Mouse (Mus musculus): ENCODE measurements around the gene Myl6.

Gene Myl6

DNA sequence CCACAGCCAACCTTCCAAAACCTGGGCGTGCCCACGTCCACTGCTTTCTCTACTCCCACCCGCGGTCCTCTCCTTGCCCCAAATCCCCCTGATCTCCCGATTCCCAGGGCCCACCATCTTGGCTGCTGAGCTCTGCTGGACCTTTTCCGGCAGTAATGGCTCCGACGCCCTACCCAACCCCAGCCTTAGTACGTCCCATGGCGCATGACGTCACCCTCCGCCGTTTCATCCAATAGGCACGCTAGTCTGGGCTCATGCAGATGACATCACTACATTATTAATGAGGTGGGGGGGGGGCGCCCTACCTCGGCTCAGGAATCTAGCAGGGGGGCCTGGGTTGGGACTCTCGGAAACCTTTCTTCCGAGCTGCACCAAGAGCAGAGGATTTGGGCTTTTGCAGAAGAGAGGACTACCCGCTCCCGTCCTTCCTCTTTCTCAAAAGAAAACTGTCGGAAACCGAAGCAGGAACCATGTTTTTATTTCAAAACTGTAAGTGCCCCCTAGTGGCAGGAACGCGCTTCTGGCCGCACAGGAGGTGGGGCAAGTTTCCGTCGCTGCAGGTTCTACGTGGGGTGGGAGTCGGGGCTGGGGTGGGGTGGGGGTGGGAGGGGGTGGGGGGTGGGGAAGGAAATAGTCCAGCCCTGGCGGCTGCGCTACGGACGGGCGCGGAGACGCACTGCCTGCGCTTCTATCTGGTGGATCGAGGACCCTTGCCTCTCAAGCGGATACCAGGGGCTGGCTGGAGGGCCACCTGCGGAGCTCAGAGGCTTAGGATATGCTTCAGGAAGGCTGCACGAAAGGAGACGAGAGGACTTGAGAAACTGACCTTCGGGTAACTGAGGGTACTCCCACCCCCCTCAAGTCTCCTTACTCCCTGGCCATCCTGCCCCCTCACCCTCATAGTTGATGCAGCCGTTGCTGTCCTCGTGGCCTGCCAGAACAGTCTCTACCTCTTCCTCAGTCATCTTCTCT is at the start of gene Myl6:
TSS of gene Myl6 (minus strand) at position 451 of the 972 bp plus-strand sequence.
- peak; percentile 96 for DNase-seq (ENCODE audit: extremely low spot score, low read depth, low spot score)

DNA sequence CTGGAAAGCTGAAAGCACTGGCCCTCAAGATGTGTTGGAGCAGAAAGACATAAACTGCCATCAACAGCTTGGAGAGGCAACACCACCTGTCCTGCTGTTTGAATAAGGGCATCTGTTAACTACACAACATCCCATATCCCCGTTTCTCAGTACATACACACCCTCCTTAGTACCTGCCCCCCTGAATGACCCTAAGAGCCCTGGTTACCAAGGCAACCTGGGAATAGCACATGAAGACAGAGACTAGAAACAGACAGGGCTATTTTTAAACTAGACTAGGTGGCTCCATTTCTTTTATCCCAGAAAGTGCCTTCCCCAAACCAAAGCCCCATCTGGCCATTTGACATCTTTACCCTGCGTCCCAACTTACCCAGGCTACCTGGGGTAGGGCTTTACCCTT is 49.2 kb upstream of the Myl6 start:
- DNase-seq (ENCODE audit: extremely low spot score, low read depth, low spot score) = no peak

DNA sequence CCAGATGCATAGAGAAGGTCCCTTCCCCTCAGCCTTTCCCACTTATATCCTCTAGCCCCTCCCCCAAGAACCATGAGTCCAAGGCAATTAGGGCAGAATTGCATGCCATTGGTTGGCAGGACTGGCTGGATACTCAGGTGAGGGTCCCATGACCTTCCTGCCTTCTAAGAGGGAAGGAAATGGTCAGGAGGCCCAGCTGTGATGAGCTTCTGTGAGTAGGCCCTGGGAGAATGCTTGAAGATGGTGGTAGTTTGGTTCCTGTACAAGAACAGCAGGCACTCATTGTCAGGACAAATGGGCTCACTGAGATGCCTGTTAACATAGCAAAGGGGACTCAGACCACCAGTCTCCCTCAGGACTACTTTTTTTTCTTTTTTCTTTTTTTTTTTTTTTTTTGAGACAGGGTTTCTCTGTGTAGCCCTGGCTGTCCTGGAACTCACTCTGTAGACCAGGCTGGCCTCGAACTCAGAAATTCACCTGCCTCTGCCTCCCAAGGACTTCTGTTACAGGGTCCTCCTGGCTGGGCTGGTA is 44.5 kb upstream of the Myl6 start:
- DNase-seq (ENCODE audit: extremely low spot score, low read depth, low spot score) = no peak

DNA sequence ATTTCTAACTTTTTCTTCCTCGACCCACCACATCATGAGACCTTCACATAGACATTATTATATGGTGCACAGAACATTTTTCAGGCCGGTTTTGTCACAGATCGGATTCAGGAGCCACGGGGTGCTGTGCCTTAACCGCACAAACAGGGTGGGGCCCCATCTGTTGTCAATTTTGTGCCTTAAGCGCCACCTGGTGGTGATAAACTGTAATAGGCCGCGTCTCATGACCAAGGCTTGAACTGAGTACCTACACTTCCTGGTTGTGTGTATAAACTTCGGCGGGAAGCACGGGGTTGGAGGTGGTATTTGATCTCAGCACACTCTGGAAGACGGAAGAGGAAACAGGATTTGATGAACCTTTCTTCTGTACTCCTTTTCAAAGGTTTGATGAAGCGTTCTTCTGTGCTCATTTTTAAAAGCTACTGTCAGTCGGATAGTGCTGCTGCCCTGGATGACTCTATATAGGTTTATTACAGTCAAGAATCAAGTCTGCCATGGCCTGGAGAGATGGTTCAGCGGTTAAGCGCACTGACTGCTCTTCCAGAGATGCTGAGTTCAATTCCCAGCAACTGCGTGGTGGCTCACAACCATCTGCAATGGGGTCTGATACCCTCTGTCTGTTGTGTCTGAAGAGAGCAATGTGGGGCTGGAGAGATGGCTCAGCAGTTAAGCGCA is 42.5 kb upstream of the Myl6 start:
- DNase-seq (ENCODE audit: extremely low spot score, low read depth, low spot score) = peak; percentile 88

DNA sequence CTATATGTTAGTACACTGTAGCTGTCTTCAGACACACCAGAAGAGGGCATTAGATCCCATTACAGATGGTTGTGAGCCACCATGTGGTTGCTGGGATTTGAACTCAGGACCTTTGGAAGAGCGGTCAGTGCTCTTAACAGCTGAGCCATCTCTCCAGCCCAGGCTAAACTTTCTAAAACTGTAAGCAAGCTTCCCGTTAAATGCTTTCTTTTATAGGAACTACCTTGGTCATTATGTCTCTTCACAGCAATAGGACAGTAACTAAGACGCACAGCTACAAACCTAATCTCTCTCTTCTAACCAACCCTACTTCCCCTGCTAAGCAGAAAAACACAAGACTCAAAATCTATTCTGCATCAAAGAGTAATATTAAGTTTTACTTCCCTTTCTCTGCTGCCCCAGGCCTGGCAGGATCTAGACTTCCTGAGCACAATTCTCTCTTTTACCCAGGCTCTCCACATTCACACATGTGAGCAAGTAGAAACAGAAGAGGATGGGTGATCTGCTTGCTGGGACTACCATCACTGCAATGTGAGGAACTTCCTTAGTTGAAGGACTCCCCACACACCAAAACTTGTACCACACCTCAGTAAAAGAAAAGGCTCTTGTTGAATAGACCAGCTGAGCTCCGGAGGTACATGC is 41.8 kb upstream of the Myl6 start:
- DNase-seq (ENCODE audit: extremely low spot score, low read depth, low spot score) = no peak

DNA sequence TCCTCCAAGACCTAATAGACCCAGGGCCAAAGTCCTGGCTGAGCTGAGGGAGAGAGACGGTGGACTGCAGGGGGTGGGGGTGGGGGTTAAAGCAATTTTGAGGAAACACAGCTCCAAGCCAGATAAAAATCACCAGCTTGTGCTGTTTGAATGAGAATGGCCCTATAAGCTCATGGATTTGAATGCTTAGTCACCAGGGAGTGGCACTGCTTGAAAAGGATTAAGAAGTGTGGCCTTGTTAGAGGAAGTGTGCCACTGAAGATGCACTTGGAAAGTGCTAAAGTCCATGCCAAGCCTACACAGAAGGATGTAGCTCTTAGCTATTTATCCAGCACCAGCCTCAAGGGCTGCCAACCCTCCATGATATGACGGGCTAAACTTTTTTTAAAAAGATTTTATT is 41.3 kb upstream of the Myl6 start:
- DNase-seq (ENCODE audit: extremely low spot score, low read depth, low spot score) = no peak

DNA sequence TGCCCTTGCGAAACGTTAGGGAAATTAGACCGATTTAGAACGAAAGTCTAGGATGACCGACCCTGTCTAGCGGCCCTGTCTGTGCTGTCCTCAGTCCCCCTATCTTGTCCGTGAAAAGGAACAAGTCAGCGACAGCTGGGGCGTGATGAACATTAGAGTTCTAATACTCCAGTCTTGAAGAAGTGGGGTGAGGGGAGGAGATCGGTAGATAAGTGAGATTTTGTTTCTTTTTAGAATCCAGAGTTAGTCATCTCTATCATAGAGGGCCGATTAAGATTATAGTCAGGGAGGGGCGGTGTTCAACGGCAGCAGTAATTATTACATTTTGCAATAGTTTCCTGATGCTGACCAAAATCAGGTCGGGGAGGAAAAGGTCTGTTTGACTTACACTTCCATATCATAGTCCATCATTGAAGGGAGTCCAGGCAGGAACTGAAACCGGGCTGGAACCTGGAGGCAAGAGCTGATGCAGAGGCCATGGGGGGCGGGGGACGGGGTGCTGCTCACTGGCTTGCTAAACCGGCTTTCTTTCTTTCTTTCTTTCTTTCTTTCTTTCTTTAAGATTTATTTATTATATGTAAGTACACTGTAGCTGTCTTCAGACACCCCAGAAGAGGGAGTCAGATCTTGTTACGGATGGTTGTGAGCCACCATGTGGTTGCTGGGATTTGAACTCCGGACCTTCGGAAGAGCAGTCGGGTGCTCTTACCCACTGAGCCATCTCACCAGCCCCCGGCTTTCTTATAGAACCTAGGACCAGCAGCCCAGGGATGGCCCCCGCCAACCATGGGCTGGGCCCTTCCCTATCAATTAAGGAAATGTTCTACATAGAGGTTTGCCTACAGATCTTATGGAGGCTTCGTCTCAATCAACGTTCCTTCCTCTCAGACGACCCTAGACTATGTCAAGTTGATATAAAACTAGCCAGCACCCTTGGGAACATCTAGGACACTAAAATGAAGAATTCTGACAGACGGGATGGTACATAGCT is 32.7 kb upstream of the Myl6 start:
- DNase-seq (ENCODE audit: extremely low spot score, low read depth, low spot score) = no peak

DNA sequence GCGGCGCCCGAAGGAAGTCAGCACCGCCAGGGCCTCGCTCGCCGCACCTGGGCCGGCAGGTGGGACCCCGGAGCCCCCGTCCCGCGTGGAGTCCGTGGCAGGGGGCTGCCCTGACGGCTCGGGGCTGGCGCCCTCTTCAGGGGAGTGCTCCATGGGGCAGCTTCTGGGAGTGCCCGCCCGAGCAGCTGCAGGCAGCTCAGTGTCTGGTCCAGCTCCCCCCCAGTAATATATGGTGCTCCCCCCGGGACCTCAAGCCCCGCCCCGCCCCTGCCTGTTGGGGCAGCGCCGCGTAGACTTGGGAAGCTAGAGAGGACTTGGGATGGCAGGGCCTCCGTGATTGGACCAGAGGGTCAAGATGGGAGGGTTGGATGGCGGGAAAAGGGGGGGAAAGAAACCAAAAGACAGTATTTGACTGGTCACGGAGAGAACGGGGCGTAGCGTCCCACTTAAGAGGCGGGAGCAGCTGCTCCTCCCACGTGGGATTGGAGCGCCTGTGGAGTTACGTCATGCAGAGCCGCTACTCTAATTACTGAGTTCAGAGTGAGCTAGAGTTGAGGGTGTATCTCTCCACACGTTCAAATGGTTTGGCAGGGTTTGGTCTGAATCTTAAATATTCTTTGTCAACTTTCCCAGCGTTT is 31.8 kb upstream of the Myl6 start, which contains the start of gene Esyt1:
TSS of gene Esyt1 (minus strand) at position 201 of the 638 bp plus-strand sequence.
- DNase-seq (ENCODE audit: extremely low spot score, low read depth, low spot score) = peak; percentile 89

DNA sequence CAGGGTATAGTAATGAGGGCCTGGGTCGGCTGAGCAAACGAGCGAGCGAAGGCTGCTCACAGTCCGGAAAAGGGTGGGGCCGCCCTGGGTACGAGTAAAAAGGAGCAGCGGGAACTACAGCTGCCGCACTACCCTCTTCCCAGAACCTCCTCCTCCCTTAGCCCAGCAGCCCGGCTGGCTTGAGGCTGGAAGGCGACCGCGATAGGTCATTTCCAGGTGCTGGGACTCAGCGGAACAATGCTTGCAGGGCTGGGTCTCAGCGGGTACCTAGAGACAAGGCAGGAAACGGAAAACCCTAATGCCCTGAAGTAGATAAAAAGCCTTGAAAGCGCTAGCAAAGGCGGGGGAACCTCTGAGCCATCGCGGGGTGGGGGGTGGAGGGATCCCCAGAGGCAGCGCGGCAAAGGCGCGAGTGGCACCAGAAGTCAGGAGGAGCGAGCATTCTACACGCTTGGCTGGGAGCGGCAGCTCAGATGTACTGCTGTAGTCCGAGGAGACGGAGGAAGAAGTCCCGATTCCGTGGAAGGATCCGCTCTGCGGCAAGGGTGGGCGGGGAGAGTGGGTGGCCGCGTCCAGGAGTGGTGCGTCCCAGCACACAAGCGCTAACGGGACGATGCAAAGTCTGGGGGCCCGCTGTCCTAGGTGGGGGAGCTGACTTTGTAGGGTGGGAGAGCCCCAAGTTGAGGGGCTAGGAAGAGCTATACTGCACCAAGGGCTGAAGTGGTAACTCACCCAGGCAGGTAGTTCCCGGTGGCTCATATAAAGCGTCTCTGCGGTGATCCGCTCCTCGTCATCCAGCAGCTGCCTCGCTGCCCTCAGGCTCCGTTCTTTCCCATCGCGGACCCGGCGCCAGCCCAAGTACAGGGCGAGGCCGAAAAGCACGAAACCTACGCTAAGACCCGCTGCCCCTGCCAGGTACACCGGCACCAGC is 31.1 kb upstream of the Myl6 start:
- DNase-seq (ENCODE audit: extremely low spot score, low read depth, low spot score) = no peak

DNA sequence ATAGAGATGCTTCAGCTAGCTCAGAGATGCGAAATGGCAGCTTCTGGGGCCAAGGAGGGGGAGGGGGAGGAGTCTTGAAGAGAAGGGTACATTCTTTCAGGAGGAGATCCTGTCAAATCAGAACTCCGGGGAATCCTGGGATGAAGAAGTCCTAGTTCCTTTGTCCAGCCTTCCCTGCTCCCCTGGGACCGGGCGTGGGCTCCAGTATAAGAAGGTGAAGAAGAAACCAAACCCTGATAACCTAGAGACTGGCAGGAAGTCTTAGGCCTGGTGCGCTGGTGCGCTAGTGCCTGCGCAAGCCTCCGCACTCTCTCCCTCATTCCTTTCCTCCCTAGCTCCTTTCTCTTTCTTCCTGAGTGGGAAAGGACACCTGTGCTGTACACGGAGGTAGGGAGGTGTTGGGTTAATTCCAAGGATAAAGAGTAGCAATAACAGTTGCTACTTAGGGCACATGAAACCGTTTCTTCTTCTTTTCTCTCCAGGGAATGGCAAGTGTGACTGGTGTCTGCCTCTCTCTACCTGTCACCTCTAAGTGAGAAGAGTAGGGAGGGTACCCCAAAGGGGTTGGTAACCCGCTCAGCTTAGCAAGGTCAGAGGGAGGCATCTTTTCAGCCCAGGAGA is 30.3 kb upstream of the Myl6 start:
- no peak for DNase-seq (ENCODE audit: extremely low spot score, low read depth, low spot score)

DNA sequence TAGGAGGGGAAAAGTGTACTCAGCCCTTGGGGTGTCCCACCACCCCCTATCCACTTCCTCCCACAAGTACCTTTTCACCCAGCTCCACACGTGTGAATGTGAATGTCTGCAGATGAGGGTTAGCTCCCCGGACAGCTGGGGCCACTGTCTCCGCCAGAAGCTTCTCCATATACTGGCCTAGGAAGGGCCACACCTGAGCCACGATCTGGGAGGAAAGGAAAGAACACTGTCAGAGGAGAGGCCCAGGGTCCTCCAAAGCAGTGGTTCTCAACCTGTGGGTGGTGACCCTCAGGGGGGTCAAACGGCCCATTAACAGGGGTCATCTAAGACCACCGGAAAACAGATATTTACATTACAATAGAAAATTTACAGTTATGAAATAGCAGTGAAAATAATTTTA is 28.4 kb upstream of the Myl6 start:
- DNase-seq (ENCODE audit: extremely low spot score, low read depth, low spot score) = no peak

DNA sequence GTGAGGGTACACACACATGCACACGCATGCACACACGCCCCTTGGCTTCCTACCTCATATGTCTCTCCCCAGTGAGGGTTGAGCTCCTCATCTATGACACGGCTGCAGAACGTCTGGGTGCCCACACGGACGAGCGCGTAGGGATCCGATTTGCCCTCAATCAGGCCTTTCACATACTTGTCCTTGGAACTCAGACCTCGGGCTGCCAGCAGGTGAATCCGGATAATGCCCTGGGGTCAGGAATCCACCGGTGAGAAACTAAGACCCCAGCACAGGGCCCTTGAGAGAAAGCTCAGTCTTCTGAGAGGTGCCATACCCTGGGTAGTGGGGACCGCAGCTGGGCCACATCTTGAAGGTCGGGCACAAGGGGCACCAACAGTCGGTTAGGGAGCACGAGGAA is 26.6 kb upstream of the Myl6 start:
- no peak for DNase-seq (ENCODE audit: extremely low spot score, low read depth, low spot score)

DNA sequence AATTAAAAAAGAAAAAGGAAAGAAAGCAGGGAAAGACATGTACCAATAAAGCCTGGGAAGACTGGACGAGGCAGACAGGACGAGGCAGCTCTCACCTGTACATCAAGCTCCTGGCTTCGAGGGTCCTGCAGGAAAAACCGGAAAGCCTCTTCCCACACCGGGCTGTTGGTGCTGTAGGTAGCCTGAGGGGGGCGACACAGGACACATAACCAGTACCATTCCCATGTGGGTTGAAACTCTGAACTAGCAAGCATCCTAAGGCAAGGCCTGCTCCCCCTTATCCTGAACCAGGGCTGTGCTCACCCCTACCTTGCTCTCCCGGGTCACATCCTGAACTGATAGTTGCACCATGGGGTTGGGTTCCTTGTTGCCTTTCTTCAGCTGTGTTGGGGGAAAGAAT is 24.9 kb upstream of the Myl6 start:
- DNase-seq (ENCODE audit: extremely low spot score, low read depth, low spot score) = no peak

DNA sequence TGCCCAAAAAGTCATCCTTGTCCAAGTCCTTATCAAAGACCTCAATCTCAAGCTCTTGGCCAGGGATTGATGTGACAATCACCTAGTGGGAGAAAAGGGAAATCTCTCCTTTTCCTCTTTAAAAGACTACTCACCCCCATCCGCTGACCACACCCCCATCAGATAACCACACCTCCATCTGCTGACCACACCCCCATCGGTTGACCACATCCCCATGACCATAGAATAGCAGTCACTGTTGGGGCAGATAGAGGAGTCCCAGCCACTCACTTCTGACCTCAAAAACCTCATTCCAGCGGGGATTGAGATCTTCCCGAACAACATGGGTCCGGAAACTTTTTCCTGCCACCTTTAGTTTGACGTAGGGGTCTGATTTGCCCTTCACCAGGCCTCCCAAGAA is 22.7 kb upstream of the Myl6 start:
- no peak for DNase-seq (ENCODE audit: extremely low spot score, low read depth, low spot score)

DNA sequence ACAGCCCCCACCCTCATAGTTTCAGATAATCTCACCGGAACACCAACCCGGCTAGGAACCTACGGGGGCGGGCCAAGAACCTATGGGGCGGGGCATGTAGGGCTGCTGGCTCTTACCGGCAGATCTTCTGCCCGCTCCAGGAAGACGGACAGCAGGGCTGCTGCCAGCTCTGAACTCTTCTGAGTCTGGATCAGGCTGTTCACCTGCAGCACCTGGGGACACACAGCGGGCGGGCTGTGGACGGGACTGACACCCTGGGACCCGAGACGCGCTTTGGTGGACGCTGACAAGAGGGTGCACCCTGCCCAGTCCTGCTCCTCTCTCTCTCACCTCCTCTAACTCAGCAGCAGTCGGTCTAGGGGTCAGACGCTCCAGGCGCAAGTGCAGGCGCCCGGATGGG is 22.1 kb upstream of the Myl6 start:
- DNase-seq (ENCODE audit: extremely low spot score, low read depth, low spot score) = no peak

DNA sequence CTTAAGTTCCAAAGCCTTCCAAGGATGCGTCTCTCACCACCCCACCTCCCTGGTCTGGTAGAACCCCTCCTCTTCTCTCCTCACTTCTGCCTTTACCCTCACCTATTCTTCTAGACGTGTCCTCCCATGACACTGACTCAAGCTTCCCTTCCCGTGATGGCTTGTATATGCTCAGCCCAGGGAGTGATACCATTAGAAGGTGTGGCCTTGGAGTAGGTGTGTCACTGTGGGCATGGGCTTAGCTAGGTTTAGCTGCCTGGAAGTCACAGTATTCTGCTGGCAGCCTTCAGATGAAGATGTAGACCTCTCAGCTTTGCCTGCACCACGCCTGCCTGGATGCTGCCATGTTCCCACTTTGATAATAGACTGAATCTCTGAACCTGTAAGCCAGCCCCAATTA is 21.1 kb upstream of the Myl6 start:
- DNase-seq (ENCODE audit: extremely low spot score, low read depth, low spot score) = no peak

DNA sequence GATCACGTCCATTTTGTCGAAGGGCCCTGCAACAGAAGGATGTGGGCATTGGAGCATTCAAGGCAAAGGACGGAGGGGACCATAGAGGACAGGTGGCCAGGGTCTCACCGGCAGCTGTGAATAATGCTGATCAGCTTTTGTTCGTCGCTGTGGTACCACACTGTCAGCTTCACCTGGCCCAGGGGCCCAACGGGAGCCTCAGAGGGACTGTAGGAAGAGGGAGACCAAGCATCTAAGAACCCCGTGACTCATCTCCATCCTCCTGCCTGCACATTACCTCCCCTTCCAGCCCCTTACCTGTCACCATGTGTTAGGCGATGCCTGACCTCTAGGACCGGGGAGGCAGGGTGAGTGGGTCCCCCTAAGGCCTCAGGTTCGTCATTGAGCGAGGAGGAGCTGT is 17.8 kb upstream of the Myl6 start:
- DNase-seq (ENCODE audit: extremely low spot score, low read depth, low spot score) = no peak

DNA sequence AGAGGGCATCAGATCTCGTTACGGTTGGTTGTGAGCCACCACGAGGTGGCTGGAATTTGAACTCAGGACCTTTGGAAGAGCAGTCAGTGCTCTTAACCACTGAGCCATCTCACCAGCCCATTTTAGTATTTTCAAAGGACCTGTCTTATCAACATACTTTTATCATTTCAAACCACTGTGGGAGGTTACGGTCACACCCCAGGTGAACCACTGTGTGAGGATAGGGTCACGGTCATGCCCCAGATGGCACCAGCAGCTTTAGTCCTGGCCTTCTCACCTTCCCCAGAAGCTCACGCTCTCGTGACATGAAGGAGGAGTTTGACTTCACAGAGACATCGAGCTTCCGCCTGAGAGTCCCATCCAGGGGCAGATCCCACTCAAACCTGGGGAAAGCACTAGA is 17.2 kb upstream of the Myl6 start:
- DNase-seq (ENCODE audit: extremely low spot score, low read depth, low spot score) = no peak
